17 mouse cellular contexts compared by ENCODE assay signal in the genomic region with DNA sequence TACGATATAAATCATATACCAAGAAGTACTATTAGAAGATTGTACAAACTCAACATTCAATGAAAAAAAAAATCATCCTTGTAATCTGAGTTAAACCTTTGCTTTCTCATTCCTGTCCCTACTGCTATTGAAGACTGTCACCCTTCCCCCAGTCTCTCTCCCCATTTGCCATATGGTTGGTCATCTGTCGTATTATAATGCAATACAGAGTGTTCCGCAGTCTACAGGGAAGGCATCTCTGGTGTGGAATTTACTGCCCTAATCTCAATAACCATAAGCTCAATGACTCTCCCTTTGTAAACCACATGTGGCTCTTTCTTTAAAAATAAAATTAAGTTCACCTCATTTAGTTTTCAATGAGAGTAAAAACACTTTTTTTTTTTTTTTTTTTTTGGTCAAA.
DNase-seq lines count a peak whose midpoint lies in the region; ATAC-seq lines count a peak whose summit lies in the region.
"Had no signal": no experiment of that assay in that cellular context is flagged by ENCODE, and none has a peak within 500 bp of the region (broad histone marks: within the 10 kb centered on the region; RNA-seq: fewer than 3 reads in every experiment).

No protein-coding gene starts in this region.

- H3K36me3 ChIP-seq in hindbrain, embryonic 16.5 days (ENCODE audit: control insufficient read depth, insufficient read depth, low read length), result no peaks in the 10 kb centered on the region
- H3K36me3 ChIP-seq in hindbrain, embryonic 12.5 days, result no peaks in the 10 kb centered on the region
- no peaks in the 10 kb centered on the region for H3K36me3 ChIP-seq in neural tube, embryonic 12.5 days
- H3K36me3 ChIP-seq in heart, embryonic 10.5 days, result no peaks in the 10 kb centered on the region
- H3K36me3 ChIP-seq: heart, embryonic 12.5 days; limb, embryonic 15.5 days had no signal

- no peak overlapping the region for H3K27ac ChIP-seq in hindbrain, embryonic 16.5 days (ENCODE audit: low read depth, low read length)
- no peak overlapping the region for H3K27ac ChIP-seq in hindbrain, embryonic 12.5 days
- H3K27ac ChIP-seq in neural tube, embryonic 12.5 days, result no peak overlapping the region
- H3K27ac ChIP-seq in heart, embryonic 10.5 days, result no peak overlapping the region
- H3K27ac ChIP-seq: limb, embryonic 15.5 days had no signal

- H3K27me3 ChIP-seq in hindbrain, embryonic 16.5 days (replicated peaks; ENCODE audit: control insufficient read depth, insufficient read depth, low read length), result no peaks in the 10 kb centered on the region
- no peaks in the 10 kb centered on the region for H3K27me3 ChIP-seq in hindbrain, embryonic 12.5 days
- H3K27me3 ChIP-seq in neural tube, embryonic 12.5 days (replicated peaks), result no peaks in the 10 kb centered on the region
- no peaks in the 10 kb centered on the region for H3K27me3 ChIP-seq in heart, embryonic 10.5 days (ENCODE audit: insufficient read depth, poor library complexity, severe bottlenecking)
- H3K27me3 ChIP-seq: heart, embryonic 12.5 days; limb, embryonic 15.5 days had no signal

- peak; percentile 52; the same call in 1 of the 2 replicates for ATAC-seq in hindbrain, embryonic 16.5 days
- ATAC-seq in hindbrain, embryonic 12.5 days (ENCODE audit: low FRiP score), result no peak
- ATAC-seq in neural tube, embryonic 12.5 days (ENCODE audit: low FRiP score, low read depth), result peak; percentile 81
- ATAC-seq: inflammation-experienced regulatory T-cells, adult 6 months had no signal

- 61% methylated on average over 3 of the region's 3 CpGs for WGBS in hindbrain, embryonic 16.5 days
- WGBS in hindbrain, embryonic 12.5 days, result 63% methylated on average over 3 of the region's 3 CpGs
- WGBS in neural tube, embryonic 12.5 days, result 50% methylated on average over 3 of the region's 3 CpGs
- 82% methylated on average over 3 of the region's 3 CpGs for WGBS in heart, embryonic 10.5 days

- H3K9ac ChIP-seq in hindbrain, embryonic 16.5 days (ENCODE audit: low read depth, low read length), result no peak overlapping the region
- H3K9ac ChIP-seq in hindbrain, embryonic 12.5 days, result no peak overlapping the region
- no peak overlapping the region for H3K9ac ChIP-seq in neural tube, embryonic 12.5 days
- H3K9ac ChIP-seq: heart, embryonic 12.5 days; limb, embryonic 15.5 days had no signal

- no peaks in the 10 kb centered on the region for H3K4me1 ChIP-seq in hindbrain, embryonic 16.5 days (ENCODE audit: control insufficient read depth, insufficient read depth, low read depth, low read length)
- H3K4me1 ChIP-seq in hindbrain, embryonic 12.5 days, result peaks cover 4% of the 10 kb centered on the region; the same call in 1 of the 2 replicates
- no peaks in the 10 kb centered on the region for H3K4me1 ChIP-seq in neural tube, embryonic 12.5 days
- no peaks in the 10 kb centered on the region for H3K4me1 ChIP-seq in heart, embryonic 10.5 days
- H3K4me1 ChIP-seq: heart, embryonic 12.5 days; limb, embryonic 15.5 days had no signal

- H3K4me3 ChIP-seq in hindbrain, embryonic 16.5 days (ENCODE audit: low read length), result no peak overlapping the region
- no peak overlapping the region for H3K4me3 ChIP-seq in hindbrain, embryonic 12.5 days
- no peak overlapping the region for H3K4me3 ChIP-seq in neural tube, embryonic 12.5 days
- no peak overlapping the region for H3K4me3 ChIP-seq in heart, embryonic 10.5 days
- H3K4me3 ChIP-seq: erythroblast, embryonic 14.5 days; heart, embryonic 12.5 days; limb, embryonic 15.5 days had no signal

- no peak for DNase-seq in neural tube, embryonic 10.5 days (ENCODE audit: extremely low spot score, low spot score)
- DNase-seq in cerebellum, postnatal 10 days, result peak; percentile 67 to 70
- DNase-seq in mesoderm, embryonic 11.5 days (ENCODE audit: low read depth, low spot score), result peak; percentile 14
- no peak for DNase-seq in heart, embryonic 10.5 days (ENCODE audit: low spot score)
- no peak for DNase-seq in adrenal gland, postnatal 14 days
- DNase-seq: adrenal gland, postnatal 36 days; gastrocnemius, postnatal 36 days; kidney, adult 8-10 months; lung, postnatal 10 days; thymus, postnatal 36 days had no signal

- no peak overlapping the region for H3K4me2 ChIP-seq in hindbrain, embryonic 16.5 days (ENCODE audit: low read length)
- H3K4me2 ChIP-seq in hindbrain, embryonic 12.5 days (replicated peaks), result no peak overlapping the region
- H3K4me2 ChIP-seq in neural tube, embryonic 12.5 days (replicated peaks), result no peak overlapping the region
- H3K4me2 ChIP-seq: heart, embryonic 12.5 days; limb, embryonic 15.5 days had no signal

- H3K9me3 ChIP-seq in hindbrain, embryonic 16.5 days (ENCODE audit: control insufficient read depth, low read length), result no peaks in the 10 kb centered on the region
- no peaks in the 10 kb centered on the region for H3K9me3 ChIP-seq in hindbrain, embryonic 12.5 days (replicated peaks)
- H3K9me3 ChIP-seq in neural tube, embryonic 12.5 days, result no peaks in the 10 kb centered on the region
- H3K9me3 ChIP-seq in heart, embryonic 10.5 days, result no peaks in the 10 kb centered on the region
- H3K9me3 ChIP-seq: heart, embryonic 12.5 days; limb, embryonic 15.5 days had no signal

Comparison
In these comparisons a context has a peak if more than half of its experiments do, and no peak if none do; other contexts are left out.
1. DNase-seq: peak in cerebellum, postnatal 10 days (2 of 2) and mesoderm, embryonic 11.5 days (single experiment); none in neural tube, embryonic 10.5 days (single experiment), heart, embryonic 10.5 days (single experiment) and adrenal gland, postnatal 14 days (single experiment).